Mouse (Mus musculus) CH12.LX (cell line): ENCODE results near the gene Gm8453.
"Not testable (repeated sequence)": the region's sequence is repeated elsewhere in the genome, so short reads cannot be mapped to it uniquely, and the experiment has no call there.

ENCODE experiments used
- CTCF ChIP-seq, 2 experiments: IDR thresholded peaks in 1 of 2; conservative IDR thresholded peaks in 1 of 2; 2 replicates each; pipeline ENCODE4 v1.5.1; 2011 to 2012; ENCODE audit warnings: low read depth in 2 of 2, low read length in 2 of 2, improper control_type of control experiment in 1 of 2, inconsistent platforms in 1 of 2, mild to moderate bottlenecking in 1 of 2, moderate library complexity in 1 of 2
- EP300 ChIP-seq: IDR thresholded peaks from 2 replicates; pipeline ENCODE4 v1.6.1; 2011; ENCODE audit warnings: low read length, improper control_type of control experiment
- KAT2A ChIP-seq: IDR thresholded peaks from 2 replicates; pipeline ENCODE4 v1.6.1; 2012; ENCODE audit warnings: low read length, improper control_type of control experiment, inconsistent platforms; ENCODE audit not compliant: insufficient replicate concordance
- MAFK ChIP-seq: IDR thresholded peaks from 2 replicates; pipeline ENCODE4 v1.6.1; 2011; ENCODE audit warnings: low read length, improper control_type of control experiment; ENCODE audit not compliant: insufficient replicate concordance
- MEF2A ChIP-seq: IDR thresholded peaks from 2 replicates; pipeline ENCODE4 v1.6.1; 2014; ENCODE audit warnings: low read depth, mild to moderate bottlenecking, inconsistent platforms, low read length, improper control_type of control experiment, borderline replicate concordance
- POLR2A ChIP-seq: IDR thresholded peaks from 2 replicates; pipeline ENCODE4 v1.6.1; 2011; ENCODE audit warnings: low read depth, mild to moderate bottlenecking, improper control_type of control experiment, low read length
- POLR2AphosphoS2 ChIP-seq: IDR thresholded peaks from 2 replicates; pipeline ENCODE4 v1.6.1; 2011; ENCODE audit warnings: low read depth, low read length, improper control_type of control experiment
- RCOR1 ChIP-seq: conservative IDR thresholded peaks from 2 replicates; pipeline ENCODE4 v1.6.1; 2012; ENCODE audit warnings: low read depth, mild to moderate bottlenecking, inconsistent platforms, low read length, improper control_type of control experiment
- ZC3H11A ChIP-seq: IDR thresholded peaks from 2 replicates; pipeline ENCODE4 v1.6.1; 2012; ENCODE audit warnings: low read depth, mild to moderate bottlenecking, inconsistent platforms, low read length, improper control_type of control experiment

DNA sequence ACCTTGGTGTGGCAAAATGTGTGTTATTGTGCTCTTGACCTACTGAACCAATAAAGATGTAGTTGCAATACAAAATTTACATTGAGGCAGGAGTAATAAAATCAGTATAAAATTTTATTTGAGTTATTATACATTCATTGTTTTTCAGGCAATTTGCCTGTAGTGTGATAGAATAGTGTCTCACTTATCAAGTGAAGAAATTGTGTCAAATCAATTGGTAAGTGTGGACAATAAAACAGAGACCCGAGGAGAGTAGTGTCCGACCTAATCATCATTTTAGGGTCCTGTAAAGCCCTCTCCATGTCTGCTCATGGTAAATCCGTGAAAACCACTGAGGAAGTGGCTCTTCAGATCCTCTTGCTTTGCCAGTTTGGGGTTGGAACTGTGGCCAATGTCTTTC is 40.2 kb downstream of the Gm8453 start, which contains the start of gene Vmn1r143:
- TF ChIP-seq EP300; CTCF (conservative IDR thresholded peaks at IDR 0.05 in 1 of 2, IDR thresholded peaks at IDR 0.05 in 1 of 2; ENCODE audit: low read depth in 2 of 2, low read length in 2 of 2); ZC3H11A; RCOR1; KAT2A; MEF2A; POLR2A; MAFK; POLR2AphosphoS2: not testable (repeated sequence)
